Mouse (Mus musculus) yolk sac, embryonic 10.5 days (tissue): ENCODE measurements at regions not wholly inside any gene's neighbourhood (a gene's known extent, or its start where the extent isn't known, plus 50 kb on each side); places are given as distances from the start of the nearest gene placed in this dataset.

ENCODE experiments used
- DNase-seq: peaks from one replicate; pipeline ENCODE4 v3.0.0-alpha.2; 2017; ENCODE audit warnings: low spot score

GRCm38 (mm10) chr5:91456924-91457323, 54.1 kb upstream of the Btc start:
- no peak for DNase-seq

DNA sequence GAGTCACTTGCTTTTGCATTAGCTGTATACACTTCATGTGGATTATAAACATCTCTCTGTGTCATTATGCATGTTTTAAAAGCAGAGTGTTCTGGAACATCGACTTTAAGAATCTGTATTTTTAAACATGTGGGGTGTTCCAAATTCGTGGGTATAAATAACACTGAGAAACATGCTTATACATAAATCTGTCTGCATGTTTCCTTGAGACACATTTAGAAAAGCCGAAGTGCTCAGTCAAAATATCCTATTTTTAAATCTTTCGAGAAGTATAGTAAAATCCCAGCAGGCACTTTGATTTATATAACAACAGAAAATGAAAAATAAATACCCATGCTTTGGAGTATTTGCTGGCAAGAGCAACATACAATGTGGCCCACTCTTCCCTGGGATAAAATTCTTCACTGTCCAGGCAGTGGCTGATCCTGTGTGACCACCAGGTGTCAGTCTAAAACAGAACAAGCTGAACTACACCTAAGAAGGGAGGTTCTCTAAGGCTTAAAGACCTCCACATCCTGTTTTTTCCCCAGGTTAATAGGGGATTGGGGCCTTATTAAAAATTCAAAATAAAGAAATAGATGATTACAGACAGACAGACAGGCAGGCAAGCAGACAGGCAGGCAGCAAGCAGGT, 52.4 kb upstream of the Parm1 start:
- peak; percentile 8 for DNase-seq
